Mouse (Mus musculus) small intestine, adult 2 months (tissue): ENCODE data around the gene Gm20388.

ENCODE experiments used
- CTCF ChIP-seq: fragments of 200-500 bp; IDR thresholded peaks from 2 replicates; pipeline ENCODE4 v1.5.1; 2012; ENCODE audit warnings: low read depth, mild to moderate bottlenecking, control low read depth, inconsistent platforms, low read length, moderate library complexity, mixed read lengths; ENCODE audit not compliant: insufficient replicate concordance, insufficient read length; ENCODE audit errors: extremely low read depth
- POLR2A ChIP-seq: fragments of 200-500 bp; IDR thresholded peaks from 2 replicates; pipeline ENCODE4 v1.6.1; 2012; ENCODE audit warnings: low read depth, mild to moderate bottlenecking, control low read depth, inconsistent platforms, low read length, moderate library complexity

DNA sequence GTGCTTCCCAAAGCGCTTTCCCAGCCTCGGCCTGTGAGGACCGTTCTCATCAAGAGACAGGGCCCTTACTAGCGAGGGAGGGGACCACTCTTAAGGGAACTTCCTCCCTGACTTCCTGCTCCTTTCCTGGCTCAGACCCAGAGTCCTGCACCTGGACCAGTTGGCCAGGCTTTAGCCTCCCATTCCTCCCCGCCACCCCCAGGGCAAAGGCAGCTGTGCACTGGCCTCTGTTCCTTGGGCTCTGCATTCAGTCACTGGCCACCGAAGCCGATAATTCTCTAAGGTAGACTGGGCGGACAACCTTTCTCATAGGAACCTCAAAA, 2280.4 kb downstream of the Gm20388 start:
- TF ChIP-seq CTCF (no peak), POLR2A (no peak)
